Mouse (Mus musculus) brain, embryonic 14.5 days (tissue): ENCODE results near the gene D16Ertd472e. TPM values are rescaled to one million over a fixed set of nuclear protein-coding genes. Genes with fewer than 3 reads are reported as not detected.
"Not testable (repeated sequence)": the region's sequence is repeated elsewhere in the genome, so short reads cannot be mapped to it uniquely, and the experiment has no call there.

Experiments used
- DNase-seq: peaks from one replicate; pipeline ENCODE4 v3.0.0-alpha.2; 2011; ENCODE audit warnings: low read depth
- CTCF ChIP-seq: fragments of 200-500 bp; IDR thresholded peaks from 2 replicates; pipeline ENCODE4 v1.5.1; 2012; ENCODE audit warnings: inconsistent platforms, mild to moderate bottlenecking, moderate library complexity, borderline replicate concordance; ENCODE audit not compliant: insufficient read depth, insufficient read length; ENCODE audit errors: extremely low read depth
- POLR2A ChIP-seq: fragments of 200-500 bp; IDR thresholded peaks from 2 replicates; pipeline ENCODE4 v1.6.1; 2012; ENCODE audit warnings: mild to moderate bottlenecking, inconsistent platforms, borderline replicate concordance; ENCODE audit not compliant: poor library complexity, insufficient read depth, insufficient read length, severe bottlenecking; ENCODE audit errors: extremely low read depth
- polyA plus RNA-seq: library from polyadenylated mRNA; depleted of rRNA; stranded (reverse); fragments of >200 nt; gene quantifications from 2 replicates; pipeline ENCODE4 v1.2.3, GENCODE M21; 2012; rRNA removed

Gene D16Ertd472e
- polyA plus RNA-seq, 1 experiment: 5.8 TPM

DNA sequence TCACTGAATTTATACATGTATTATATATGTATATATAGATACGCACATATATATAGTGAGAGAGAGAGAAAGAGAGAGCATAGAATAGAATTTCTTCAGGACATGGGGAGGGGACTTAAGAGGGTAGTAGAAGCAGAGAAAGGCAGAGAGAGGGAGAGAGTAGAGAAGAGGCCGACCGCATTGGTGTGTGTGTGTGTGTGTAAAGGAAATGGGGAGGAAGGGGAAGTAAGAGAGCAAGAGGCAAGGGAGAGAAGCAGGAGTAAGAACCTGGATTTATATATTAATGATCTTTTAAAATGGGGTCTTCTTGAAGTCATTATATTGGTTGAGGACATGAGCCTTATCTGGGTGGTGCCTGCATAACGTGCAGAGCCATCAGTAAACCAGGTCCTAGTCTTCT, 53.5 kb downstream of the D16Ertd472e start:
- DNase-seq: no peak
- TF ChIP-seq POLR2A: no peak
- no peak for TF ChIP-seq CTCF

DNA sequence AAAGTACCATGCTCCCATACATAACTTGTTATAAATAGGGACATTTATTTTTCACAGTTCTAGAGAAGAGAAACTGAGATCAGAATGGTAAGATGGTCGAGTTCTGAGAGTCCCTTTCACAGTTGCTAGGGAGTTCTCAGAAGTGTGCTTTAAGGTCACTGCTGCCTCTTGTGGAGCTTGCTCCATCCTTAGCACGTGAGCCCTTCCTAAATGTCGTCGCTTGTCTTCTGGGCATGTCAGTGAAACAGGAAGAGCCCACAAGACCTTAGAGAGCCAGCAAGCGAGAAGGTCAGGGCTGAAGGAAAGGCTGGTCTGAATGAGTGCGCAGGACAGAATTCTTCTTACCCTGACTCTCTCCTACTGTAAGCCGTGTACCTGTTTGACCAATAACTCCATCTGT, 57.8 kb downstream of the D16Ertd472e start:
- DNase-seq: no peak
- no peak for TF ChIP-seq POLR2A
- TF ChIP-seq CTCF: no peak

DNA sequence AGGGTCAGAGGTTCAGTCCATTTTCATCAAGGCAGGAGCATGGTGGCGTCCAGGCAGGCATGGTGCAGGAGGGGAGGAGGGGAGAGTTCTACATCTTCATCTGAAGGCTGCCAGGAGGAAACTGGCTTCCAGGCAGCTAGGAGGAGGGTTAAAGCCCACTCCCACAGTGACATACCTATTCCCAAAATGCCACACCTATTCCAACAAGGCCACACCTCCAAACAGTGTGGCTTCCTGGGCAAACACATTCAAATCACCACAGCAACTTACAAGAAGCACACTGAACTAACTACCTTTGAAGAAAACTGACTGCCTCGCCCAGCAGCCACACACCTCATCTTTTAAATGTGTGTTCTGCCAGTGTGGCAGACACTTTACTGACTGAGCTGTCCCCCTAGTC, 59.3 kb downstream of the D16Ertd472e start:
- no peak for DNase-seq
- no peak for TF ChIP-seq CTCF
- TF ChIP-seq POLR2A: no peak

DNA sequence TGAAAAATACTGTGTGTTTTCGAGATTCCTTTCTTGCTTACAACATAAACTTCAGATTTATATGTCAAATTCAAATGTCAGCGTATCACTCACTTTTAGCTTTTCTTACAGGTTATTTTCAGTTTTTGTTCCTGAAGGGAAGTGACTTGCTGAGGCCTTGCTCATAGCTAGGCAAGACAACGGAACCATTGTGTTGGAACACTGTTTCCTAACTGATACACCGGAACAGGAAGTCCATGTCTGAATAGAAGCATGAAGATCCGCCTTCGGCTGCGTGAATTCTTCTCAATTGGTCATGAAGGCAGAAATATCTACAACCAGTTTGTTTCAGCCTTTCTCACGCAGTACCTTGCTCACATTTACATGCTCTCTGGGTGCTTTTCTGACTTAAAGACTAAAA, 65.0 kb downstream of the D16Ertd472e start:
- DNase-seq: no peak
- TF ChIP-seq POLR2A (no peak), CTCF (no peak)

DNA sequence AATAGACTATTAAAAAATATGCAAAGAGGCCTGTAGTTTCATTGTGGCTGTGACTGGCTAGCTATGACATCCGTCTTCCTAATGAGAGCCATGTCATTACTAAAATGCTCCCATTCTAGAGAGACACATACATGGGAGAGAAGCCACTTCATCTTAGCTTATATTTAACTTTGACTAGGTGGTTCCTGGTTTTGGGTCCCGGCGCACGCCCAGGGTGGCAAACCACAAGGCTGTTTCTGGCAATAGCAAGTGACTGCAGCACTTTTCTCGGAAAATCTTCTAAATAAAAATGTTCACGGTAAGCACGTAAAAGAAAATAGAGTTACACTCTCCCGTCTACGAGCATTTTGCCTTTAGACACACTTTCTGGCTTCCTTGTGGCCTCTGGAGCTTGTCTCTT, 74.0 kb downstream of the D16Ertd472e start:
- TF ChIP-seq POLR2A: no peak
- TF ChIP-seq CTCF: no peak
- DNase-seq: no peak

DNA sequence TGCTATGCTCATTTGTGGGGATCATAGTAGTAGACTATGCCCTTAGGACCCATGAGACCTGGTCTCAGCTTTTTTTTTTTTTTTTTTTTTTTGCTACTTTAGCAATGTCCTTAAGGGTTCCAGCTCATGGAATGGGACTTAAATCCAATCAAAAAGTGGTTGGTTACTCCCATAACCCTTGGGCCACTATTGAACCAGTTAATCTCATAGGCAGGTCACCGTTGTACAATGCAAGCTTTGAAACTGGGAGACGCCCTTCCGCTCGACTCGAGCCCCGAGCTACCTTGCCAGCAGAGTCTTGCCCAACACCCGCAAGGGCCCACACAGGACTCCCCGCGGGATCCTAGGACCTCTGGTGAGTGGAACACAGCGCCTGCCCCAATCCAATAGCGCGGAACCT, 83.8 kb downstream of the D16Ertd472e start:
- DNase-seq: not testable (repeated sequence)

DNA sequence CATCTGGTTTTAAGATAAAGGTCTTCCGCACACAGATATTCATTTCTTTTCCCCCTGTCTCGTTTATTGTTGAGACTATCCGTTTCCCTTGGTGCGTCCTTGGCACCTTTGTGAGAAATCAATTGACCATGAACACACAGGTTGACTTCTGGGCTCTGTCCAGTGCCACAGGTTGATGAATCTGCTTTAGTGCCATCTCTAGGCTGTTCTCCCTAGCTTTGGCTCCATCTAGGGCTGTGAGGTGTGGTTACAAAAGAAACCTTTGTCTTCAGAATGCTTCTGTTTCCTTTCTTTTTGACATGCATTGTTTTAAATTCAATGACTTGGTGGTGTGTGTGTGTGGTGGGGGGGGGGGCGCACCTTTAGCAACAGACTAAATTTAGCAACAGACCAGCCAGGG, 85.7 kb downstream of the D16Ertd472e start:
- TF ChIP-seq POLR2A (no peak), CTCF (no peak)
- no peak for DNase-seq

Other genes starting within 250 kb of the D16Ertd472e start
- 8.2 and 8.4 TPM in 2 replicates for gene Btg3, start 199.5 kb downstream of the D16Ertd472e start, polyA plus RNA-seq